Mouse (Mus musculus): ENCODE data around the gene Tspo2.

The Tspo2 gene

GRCm38 (mm10) chr17:48417521-48417920 lies 33.8 kb downstream of the Tspo2 start:
- DNase-seq (ENCODE audit: low read depth) = no peak

GRCm38 (mm10) chr17:48416425-48417195 lies 34.7 kb downstream of the Tspo2 start:
- DNase-seq (ENCODE audit: low read depth) = no peak

- DNase-seq (ENCODE audit: low read depth) = no peak
Measured at GRCm38 (mm10) chr17:48416011-48416410, 35.3 kb downstream of the Tspo2 start.

GRCm38 (mm10) chr17:48411241-48411640 lies 40.1 kb downstream of the Tspo2 start:
- no peak for DNase-seq (ENCODE audit: low read depth)

GRCm38 (mm10) chr17:48410299-48410785 lies 41.0 kb downstream of the Tspo2 start:
- DNase-seq (ENCODE audit: low read depth) = no peak

GRCm38 (mm10) chr17:48409380-48410298 lies 41.7 kb downstream of the Tspo2 start, which contains the start of the genes Nfya and Oard1:
Nfya (minus strand) TSS chr17:48409906.
Oard1 (plus strand) TSS chr17:48410014.
- DNase-seq (ENCODE audit: low read depth) = peak; percentile 99

GRCm38 (mm10) chr17:48408526-48409291 lies 42.6 kb downstream of the Tspo2 start:
- DNase-seq (ENCODE audit: low read depth) = peak; percentile 65

- no peak for DNase-seq (ENCODE audit: low read depth)
Measured at GRCm38 (mm10) chr17:48407910-48408525, 43.3 kb downstream of the Tspo2 start.

GRCm38 (mm10) chr17:48407154-48407553 lies 44.2 kb downstream of the Tspo2 start:
- DNase-seq (ENCODE audit: low read depth) = no peak

- DNase-seq (ENCODE audit: low read depth) = peak; percentile 75
Measured at GRCm38 (mm10) chr17:48404706-48405105, 46.6 kb downstream of the Tspo2 start.

GRCm38 (mm10) chr17:48403848-48404247 lies 47.5 kb downstream of the Tspo2 start:
- no peak for DNase-seq (ENCODE audit: low read depth)

- DNase-seq (ENCODE audit: low read depth) = no peak
Measured at GRCm38 (mm10) chr17:48402751-48403150, 48.6 kb downstream of the Tspo2 start.

GRCm38 (mm10) chr17:48401710-48402109 lies 49.6 kb downstream of the Tspo2 start:
- DNase-seq (ENCODE audit: low read depth) = no peak

Data from c-Kit-positive CD71-positive TER-119-negative erythroid progenitor cells, embryonic 14.5 days (primary cell).